Mouse (Mus musculus): ENCODE measurements around the gene Dact2.
A peak's percentile ranks its signal among the peaks of the same experiment; 100 is the strongest.

The Dact2 gene

DNA sequence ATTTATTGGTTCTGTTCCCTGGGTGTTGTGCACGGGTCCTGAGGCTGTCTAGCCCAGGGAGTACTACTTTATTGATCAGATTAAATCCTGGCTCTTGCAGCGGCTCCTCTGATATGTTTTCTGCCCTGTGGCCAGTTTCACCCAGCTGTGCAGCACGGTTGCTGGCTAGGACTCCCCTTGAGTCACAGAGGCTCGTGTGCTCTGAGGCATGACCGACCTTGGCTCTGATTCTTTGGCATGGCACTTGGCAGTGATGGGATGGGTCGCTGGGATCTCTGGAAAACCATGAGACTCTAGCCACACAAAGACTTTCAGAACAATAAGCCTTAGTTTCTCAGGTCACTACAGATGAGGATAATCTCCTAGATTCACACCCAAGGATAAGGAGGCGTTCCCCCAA lies 8.7 kb upstream of the Dact2 start:
- no peak for DNase-seq (ENCODE audit: low read depth, low spot score)

DNA sequence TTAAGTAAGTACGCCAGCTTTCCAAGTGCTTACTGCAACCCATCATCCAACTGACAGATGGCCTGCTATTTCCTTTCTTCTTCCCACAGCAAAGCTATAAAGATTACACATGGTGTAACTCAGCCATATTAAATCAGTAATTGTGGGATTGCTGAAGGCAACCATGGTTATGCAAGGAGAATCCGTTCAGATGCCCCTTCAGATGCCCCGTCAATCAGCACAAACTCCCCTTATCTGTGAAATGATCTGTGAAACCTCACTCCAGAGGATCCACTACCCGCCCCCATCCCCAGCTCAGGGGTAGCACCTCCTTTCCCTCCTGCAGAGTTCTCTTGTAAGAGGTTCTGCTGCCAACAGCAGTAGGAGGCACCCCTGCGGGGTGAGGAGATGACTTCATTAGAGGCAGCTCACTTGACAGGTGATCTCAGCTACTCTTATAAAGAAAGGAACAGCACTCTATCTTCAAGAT lies 3.0 kb upstream of the Dact2 start:
- DNase-seq (ENCODE audit: low read depth, low spot score), result no peak

DNA sequence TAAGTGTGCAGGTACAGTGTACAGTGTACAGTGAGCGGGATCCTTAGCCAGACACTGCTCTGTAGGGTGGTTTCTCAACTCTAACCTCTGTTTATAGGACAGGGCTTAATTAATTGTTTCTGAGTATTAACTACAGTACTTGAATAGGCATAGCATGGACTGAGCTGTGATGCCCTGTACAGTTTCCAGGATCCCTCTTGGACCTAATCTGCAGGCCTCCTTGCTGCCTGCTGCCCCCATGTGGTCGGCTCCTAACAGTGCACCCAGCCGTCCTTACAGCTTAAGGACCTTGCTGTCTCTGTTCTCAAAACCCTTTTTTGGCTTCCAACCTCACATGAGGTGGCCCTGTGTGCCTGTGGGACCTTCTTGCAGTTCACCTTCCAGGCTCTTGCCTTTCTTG lies 2.0 kb upstream of the Dact2 start:
- peak; percentile 88 for DNase-seq (ENCODE audit: low read depth, low spot score)

DNA sequence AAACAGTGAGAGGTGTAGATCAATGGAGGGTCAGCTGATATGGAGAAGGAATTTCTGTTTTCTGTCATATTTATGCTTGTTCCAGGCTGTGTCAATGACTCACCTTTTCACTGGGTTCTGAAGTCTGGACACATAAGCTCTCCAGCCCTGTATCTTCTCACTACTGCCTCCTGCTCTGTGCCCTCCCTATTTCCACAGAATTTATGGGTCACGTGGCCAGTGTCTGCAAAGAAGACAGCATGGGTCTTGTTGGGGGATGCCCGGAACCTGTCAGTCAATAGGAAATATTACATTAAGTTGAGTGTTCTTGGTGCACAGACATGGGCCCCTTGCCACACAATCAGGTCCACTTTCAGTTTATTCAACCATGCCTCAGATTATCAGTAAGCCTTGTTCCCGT lies 1.1 kb upstream of the Dact2 start:
- no peak for DNase-seq (ENCODE audit: low read depth, low spot score)

DNA sequence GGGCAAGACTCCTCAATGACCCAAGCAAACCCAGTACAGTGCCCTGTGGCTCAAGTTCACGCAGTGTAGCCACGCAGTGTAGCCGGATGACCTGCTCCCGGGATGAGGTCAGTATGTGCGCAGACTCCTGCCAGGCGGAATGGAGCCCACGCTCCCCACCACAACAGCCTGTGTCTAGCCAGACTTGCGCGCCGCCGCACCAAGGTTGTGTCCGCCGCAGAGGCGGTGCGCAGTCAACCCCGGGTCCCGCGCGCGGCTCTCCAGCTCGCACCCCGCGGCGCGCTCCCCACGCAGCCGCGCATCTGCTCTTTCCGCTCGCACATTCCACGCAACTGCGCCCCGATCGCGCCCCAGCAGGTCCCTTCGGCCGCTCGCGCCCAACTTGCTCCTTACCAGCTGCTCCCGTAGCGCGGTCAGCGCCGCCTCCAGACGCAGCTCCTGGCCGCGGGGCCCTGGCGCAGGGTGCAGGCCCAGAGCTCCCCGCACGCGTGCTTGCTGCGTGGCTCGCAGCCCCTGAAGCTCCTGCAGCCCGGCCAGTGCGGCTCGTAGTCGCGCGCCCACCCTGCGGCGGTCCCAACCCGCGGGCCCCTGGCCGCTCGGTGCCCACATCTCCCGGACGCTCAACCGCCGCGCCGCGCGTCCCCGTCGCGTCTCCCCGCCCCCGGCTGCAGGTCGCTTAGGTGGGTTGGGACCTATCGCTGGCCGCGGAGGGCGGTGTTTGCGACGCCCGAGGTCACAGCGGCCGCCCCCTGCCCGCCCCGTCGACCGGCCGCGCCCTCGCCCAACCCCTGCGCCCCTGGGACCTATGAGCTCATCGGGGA lies 773 bp downstream of the Dact2 start:
- peak; percentile 90 for DNase-seq (ENCODE audit: low read depth, low spot score)

DNA sequence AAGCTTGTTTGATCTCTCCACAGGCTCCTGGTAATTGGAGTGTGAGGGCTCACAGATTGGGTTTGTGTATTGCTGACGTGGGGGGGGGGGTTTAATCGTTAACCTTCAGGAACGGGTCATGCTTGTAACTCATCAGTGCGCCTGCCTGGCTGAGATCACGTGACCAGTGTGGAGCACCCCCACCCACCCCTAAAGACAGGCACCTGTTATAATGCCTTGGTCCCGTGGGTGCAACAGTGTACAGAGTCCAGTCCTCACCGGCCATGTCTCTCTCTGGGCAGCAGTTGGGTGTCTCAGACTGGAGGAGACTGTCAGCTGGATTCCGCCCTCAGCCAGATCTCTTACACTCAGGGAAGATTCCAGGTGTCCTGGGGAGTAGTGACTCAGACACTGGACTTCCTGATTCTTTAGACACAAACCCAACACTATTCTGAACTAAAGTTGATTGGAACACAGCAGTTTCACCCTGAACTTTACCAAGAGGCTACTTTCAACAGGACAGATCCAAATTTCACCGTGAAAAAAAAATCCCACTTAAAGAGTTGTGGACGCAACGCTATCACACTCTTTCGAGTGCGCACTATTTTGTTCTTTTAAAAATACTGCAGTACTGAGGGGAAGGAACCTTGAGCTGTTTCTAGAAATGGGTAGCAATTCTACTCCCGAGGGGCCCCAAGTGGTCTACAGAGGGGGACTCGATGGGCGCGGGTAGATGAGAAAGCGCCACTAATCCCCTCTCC lies 1.6 kb downstream of the Dact2 start:
- DNase-seq (ENCODE audit: low read depth, low spot score), result peak; percentile 64

DNA sequence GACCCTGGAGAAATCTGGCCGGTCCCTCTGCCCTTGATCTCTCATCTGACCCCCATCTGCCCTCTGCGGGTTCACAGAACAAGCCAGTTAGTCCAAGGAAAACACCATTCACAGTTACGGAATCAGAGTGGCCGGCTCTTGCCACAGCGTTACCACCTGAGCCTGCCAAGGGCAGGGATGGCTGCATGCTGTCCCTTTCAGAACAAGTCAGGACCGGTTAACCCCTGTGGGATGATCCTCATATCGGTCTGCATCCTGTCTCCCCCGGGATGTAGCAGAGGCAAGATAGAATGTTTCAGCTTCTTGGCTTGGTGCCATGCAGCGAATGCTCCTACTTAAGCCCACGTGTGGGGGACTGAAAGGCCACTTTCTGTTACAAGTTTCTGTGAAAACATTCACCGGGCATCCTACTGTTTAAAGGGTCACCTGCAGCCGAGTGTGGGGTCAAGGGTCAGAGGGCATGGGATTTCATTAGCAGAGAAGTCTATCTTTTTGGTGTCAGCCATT lies 2.8 kb downstream of the Dact2 start:
- DNase-seq (ENCODE audit: low read depth, low spot score), result peak; percentile 72

DNA sequence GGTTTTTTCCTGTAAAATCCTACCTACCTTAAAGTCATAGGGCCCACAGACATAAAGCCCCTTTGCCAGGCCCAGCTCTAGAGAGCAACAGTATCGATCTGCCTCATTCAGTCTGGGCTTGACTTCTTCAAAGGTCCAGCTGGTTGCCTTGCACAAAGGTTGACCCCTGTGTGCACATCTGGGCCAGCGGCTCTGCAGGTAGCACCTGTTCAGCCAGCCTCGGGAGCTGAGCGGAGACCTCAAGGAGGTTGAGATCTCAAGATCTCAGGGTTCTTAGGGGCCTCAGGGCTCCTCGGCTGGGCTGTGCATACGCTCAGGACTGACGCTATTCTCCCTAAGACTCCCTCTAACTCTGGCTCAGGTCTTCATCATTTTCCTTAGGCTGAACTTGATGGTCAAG lies 3.9 kb downstream of the Dact2 start:
- DNase-seq (ENCODE audit: low read depth, low spot score), result no peak

DNA sequence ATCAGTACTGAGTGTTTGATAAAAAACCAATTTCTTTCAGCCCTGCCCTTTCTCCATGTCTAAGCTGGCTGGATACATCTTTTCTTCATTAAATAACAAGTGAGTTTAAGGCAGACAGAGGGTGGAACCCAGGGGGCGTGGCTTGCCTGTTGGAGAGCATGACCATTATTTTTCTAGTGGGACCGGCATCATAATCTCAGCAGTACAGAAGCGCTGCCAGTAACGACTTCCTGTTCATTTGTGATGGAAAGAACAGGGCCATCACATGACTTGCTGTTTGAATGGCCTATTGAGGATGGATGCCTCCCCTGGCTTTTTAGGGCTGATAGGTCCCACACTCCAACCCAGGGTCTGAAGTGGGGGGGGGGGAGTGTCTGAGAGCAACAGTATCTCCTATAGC lies 4.5 kb downstream of the Dact2 start:
- DNase-seq (ENCODE audit: low read depth, low spot score), result peak; percentile 77

DNA sequence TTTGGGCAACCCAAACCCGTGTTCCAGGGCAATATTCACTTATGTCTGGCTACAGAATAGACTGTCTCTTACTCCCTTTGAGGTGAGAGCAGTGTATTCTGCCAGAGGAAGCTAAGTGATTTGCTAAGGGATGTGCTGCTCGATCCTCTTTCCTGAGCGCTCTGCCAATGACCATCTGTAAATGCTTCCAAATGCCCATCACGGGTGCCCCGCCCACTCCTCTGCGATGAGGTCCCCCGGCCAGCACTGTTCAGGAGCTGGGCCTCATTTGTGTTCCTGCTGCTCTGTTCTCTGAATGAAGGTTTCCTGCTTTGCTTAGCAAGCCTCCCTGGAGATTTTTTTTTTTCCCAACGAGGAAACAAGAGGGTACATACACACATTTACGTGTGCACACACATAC lies 11.2 kb downstream of the Dact2 start:
- no peak for DNase-seq (ENCODE audit: low read depth, low spot score)

DNA sequence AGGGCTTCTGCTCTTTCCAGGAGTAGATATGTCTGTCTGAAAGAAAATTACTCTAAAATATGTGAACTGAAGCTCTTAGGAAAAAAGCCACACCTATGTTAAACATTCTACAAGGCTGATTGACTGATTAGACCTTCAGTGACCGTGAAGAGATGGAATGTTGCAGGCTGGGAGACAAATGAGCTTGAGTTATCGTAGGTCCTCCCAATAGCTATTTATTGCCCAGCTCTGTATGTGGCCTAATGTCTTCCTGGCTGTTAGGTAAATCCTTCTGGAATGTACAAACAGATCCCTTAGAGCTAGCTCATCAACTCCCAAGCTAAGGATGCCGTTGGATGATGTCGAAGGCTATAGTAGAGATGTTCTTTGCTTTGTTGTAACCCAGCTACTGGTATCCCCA lies 11.7 kb downstream of the Dact2 start:
- DNase-seq (ENCODE audit: low read depth, low spot score), result no peak

DNA sequence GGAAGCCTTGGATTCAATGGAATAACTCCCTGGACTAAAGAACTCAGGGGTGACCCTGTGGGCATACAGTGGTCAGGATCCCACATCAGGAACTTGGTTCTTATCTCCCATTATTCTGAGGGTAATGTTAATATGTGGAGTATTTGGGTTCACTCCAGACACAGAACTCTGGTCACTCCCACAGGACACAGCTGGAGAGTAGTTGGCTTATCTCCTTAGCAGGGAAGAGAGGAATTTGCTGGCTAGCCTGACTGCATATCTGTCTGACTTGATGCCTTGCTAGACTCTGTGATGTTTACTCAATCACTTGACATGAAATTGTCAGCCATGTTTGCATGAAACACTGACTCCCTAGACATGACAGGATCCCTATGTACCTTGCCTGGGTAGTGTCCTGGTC lies 15.6 kb downstream of the Dact2 start:
- no peak for DNase-seq (ENCODE audit: low read depth, low spot score)

DNA sequence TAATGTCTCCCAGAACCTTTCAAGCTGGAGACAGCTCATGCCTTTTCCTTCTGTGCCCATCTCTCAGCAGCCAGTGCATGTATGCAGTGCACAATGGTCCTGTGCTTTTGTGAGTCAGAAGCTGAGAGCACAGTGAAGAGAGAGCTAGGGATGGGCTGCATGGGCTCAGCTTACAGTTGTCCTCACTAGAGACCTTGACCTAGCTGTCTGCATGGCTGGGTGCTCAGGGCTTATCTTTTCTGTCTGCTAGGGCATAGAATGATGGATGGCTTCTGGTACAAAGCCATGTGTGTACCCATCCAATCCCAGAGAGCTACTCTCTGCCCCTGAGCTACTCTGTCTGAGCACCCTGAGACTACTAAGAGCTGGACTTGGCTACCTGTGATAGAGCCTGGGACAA lies 17.0 kb downstream of the Dact2 start:
- no peak for DNase-seq (ENCODE audit: low read depth, low spot score)

DNA sequence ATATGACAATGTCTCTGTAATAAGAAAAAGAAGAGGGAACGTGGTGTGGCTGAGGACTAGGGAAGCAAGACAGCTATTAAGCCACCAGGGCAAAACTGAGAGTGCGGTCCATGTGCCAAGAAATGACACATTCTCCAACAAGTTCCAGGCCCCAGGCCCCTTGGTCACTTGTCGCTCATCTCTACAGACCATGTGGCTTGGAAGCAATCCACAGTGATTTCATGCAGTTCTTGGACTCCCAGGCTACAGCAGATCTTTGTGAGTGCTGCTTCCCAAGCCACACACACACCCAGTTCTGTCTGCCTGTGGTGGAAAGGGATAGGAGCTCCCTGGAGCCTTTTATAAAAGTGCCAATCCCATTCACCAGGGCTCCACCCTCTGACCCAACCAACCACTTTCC lies 17.9 kb downstream of the Dact2 start:
- DNase-seq (ENCODE audit: low read depth, low spot score), result no peak

DNA sequence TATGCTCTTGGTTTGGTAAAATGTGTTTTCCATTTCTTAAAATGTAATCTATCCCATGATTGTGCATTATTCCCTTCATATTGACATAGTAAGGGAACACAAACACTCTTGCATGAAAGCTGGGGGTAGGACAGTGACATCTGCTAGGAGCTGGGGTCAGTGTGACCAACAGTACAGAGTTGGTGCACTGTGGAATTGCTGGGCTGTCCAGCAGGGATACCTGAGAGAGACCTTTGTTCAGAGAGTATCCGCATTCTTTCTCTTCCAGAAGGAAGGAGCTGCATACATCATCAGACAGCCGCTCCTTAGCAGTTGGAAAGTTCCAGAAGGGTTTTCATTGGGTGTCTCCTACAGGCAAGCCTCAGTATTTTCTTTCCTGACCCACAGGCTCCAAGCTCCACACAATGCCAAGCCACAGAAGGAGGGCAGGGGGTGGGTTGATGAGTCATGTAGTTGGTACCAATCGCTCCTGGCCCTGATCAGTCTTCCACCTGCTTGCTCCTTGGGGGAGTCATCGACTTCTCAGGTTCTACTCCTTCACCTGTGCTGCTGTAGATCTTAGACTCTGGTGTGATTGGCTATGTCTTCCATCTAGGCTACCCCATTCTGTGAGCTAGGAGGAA lies 19.8 kb downstream of the Dact2 start:
- no peak for DNase-seq (ENCODE audit: low read depth, low spot score)

DNA sequence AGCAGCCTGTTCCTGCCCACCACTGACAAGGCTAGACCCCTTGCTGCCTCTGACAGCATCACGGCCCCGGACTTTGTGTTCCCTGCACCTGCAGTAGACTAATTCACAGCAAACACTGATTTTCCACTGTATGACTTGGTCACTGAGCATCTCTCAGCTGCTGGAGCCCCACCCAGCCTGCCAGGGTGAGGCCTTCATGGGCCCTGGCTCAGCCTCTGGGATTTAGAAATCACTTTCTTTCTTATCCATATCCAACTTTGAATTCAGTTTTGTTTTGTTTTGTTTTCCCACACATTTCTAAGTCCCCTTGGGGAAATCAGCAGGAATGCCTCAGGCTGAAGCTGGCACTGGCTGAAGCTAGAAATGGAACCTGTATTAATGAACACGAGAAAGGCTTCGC lies 20.4 kb downstream of the Dact2 start:
- DNase-seq (ENCODE audit: low read depth, low spot score), result no peak

DNA sequence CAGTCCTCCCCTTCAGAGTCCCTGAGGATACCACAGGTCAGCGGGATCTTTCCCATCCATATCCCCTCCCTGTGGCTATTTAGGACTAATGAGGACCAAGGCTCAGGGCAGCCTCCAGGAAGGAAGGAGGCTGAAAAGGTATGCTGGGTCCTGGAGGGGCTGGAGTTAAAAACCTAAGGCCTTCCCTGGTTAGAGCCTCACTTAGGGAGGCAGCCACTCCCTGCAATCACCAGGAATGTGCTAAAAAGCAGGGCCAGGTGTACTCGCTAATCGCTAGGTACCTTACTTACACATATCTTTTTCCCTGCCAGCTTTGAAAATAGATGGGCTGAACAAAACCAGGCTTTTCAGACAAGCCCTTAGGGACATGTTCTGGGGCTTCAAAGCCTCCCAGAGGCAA lies 21.2 kb downstream of the Dact2 start:
- DNase-seq (ENCODE audit: low read depth, low spot score), result no peak

DNA sequence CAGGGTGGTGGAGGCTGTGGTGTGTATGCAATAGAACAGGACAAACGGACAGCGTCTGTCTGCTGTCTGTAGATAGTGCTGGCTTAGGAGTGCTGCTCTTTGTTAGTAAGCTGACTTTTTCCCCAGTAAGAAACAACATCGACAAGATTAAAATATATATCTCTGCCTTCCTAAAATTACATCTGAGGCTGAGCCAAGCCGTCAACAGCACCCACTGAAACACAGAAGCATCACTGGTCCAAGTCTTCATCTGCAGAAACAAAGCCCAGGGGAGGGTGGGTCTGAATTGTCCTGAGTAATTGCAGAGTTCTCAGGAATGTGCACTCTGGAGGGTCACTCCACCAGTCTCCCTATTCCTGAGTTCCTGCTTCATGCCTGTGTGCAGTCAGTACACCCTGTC lies 25.2 kb downstream of the Dact2 start:
- DNase-seq (ENCODE audit: low read depth, low spot score), result no peak

DNA sequence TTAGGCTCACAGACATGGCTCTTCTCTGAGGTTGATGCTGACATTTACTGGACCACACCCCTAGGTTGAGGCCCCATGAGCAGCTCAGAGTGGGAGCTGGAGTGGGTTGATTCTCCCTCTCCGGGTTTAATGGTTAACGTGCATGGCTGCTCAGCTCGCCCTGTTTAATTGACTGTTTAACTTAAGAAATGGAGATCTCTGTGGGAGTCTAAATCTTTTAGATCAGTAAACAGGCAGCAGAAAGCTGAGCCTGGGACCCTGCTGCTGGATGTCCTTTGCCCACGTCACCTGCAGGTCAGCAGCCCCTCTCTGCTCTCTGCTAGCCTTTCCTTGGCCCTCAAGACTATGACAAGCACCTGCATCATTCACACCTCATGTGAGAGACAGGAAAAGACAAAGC lies 25.6 kb downstream of the Dact2 start:
- DNase-seq (ENCODE audit: low read depth, low spot score), result no peak

DNA sequence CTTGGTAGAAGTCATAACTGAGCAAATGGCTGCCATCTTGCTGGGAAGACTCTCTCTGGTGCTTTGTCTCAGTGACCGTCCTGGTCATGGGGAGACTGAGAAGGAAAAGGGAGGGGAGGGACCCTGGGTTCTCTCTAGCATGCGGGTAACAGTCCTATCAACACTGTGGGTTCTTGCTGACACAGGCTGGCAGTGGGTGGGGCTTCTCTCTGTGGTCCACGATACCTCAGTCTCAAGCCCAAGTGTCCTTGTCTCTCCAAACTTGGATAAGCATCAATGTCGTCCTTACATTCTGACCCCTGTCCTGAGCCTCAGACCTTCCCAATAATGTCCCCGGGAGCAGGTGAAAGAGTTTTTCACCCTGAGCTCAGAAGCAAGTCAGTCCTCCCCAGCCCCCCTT lies 26.1 kb downstream of the Dact2 start:
- DNase-seq (ENCODE audit: low read depth, low spot score), result no peak

DNA sequence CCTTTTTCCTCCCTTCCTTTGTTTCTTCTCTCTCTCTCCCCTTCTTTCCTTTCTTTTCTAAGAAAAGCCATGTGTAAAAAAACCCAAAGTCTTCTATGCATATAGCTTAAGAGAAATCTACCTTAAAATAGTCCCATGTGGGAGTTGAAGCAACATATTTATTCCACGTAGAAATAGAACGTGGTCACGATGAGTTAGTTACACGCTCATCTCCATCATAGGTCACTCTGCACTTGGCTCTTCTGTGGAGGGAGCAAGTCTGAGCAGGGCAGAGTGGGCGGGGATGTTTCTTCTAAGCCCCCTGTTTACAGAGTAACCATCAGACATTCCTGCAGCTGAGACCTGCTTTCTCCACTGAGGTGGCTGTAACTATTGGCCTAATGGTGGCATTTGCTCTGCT lies 27.1 kb downstream of the Dact2 start:
- no peak for DNase-seq (ENCODE audit: low read depth, low spot score)

DNA sequence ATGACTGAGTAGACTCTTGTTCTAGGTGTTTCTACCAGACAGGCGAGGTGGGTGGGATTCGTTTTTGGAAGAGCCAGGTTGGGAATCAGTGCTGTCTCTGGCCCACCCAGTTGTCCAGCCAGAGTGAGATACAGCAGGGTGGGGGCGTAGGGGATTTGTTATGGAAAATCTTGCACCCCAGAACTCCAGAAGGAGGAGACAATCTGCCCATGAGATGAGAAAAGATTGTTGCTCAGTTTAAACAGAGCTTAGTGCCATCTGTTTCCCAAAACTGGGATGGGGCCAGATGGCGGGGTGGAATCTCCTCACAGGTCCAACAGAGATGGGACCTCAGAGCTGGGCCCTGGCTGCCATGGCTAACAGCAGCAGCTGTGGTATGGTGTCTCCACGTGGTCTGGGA lies 28.4 kb downstream of the Dact2 start:
- DNase-seq (ENCODE audit: low read depth, low spot score), result no peak

DNA sequence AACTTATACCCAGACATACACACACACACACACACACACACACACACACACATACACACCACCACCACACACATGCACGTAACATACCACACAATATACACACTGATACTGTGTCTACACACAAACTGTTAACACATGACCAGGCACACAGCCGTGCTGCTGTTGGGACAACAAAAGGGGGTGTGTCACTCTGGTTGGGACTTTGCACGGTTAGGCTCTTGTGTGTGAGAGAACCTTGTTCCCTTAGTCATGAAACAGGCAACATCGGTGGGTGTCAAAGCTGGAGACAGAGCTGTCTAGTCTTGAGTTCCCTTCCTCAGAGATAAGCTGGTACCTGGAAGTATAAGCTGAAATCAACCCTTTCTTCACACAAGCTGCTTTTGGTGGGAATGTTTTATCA lies 29.1 kb downstream of the Dact2 start:
- no peak for DNase-seq (ENCODE audit: low read depth, low spot score)
